Mouse (Mus musculus) activated CD4-positive, CD25-positive, alpha-beta regulatory T cell, adult 9 weeks (primary cell): Measurements from ENCODE around the gene Vmn2r105. TPM values are rescaled to one million over a fixed set of nuclear protein-coding genes. Genes with fewer than 3 reads are reported as not detected.

ENCODE experiments used
- polyA plus RNA-seq: library from polyadenylated mRNA; unstranded; fragments of 100-300 nt; shearing (Covaris generic); gene quantifications from one replicate; pipeline ENCODE4 v1.2.1, GENCODE M21; 2017

The Vmn2r105 gene
- polyA plus RNA-seq: not detected

GRCm38 (mm10) chr17:20234952-20235351 is at the start of gene Vmn2r105:
Gene Vmn2r105 (minus strand): TSS chr17:20235052.

GRCm38 (mm10) chr17:20182997-20183396 is 51.9 kb downstream of the Vmn2r105 start, which contains the start of gene Fpr-rs6:
Gene Fpr-rs6 (minus strand): TSS chr17:20183097.

Other genes with a start within 250 kb of the Vmn2r105 start
- not detected for gene Vmn2r104, start 186.7 kb downstream of the Vmn2r105 start, polyA plus RNA-seq
- gene Fpr-rs7, start 120.8 kb downstream of the Vmn2r105 start, polyA plus RNA-seq: not detected
- gene Fpr-rs6, start 52.0 kb downstream of the Vmn2r105 start, polyA plus RNA-seq: not detected
- not detected for gene Vmn2r106, start 50.5 kb upstream of the Vmn2r105 start, polyA plus RNA-seq
- gene Vmn2r107, start 110.2 kb upstream of the Vmn2r105 start, polyA plus RNA-seq: not detected
- not detected for gene Vmn1r224, start 179.1 kb upstream of the Vmn2r105 start, polyA plus RNA-seq
- gene Vmn2r108, start 246.3 kb upstream of the Vmn2r105 start, polyA plus RNA-seq: not detected